In the genomic region with DNA sequence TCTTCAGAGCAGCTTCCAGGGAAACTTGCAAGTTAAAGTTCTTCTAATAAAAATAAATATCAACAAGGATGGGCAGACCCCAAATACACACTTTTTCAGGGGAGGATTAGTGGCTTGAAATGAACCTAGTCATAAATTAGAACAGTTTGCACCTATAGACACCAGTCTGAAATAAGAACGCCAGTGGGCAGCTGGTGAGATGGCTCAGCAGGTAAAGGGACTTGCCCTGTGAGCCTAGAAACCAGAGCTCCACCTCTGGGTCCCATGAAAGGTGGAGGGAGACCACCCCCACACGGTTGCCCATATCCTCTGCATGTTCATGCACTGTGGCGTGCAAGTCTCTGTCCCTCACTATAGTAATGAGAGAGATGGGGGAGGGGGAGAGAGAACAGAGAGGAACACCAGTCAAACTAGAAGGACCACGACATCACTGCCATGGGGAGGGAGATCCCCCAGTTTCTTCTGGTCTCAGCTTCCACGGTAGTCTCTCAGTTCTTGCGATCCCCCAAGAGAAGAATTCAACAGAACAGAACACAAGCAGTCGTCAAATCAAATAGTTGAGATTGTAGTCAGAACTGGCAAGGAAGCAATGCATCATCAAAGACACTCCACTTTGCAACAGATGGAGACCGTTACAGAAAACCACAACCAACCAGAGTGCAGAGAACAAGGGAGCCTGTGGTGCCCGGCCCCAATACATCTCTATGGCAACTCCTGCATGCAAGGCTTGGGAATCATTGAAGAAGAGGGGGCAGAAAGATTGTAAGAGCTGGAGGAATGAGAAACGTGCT, we compare ENCODE assay signal across 17 mouse cellular contexts. TPM values are rescaled to one million over a fixed set of nuclear protein-coding genes. Genes with fewer than 3 reads are reported as not detected.
DNase-seq lines count a peak whose midpoint lies in the region; ATAC-seq and TF ChIP-seq lines count a peak whose summit lies in the region.
"Had no signal": no experiment of that assay in that cellular context is flagged by ENCODE, and none has a peak within 500 bp of the region (broad histone marks: within the 10 kb centered on the region; RNA-seq: fewer than 3 reads in every experiment).

No protein-coding gene starts in this region.

- DNase-seq in gastrocnemius, adult 2 months, result no peak
- no peak for DNase-seq in gastrocnemius, postnatal 10 days
- peak; percentile 59 for DNase-seq in CD4-positive helper T cell, adult 2 months (ENCODE audit: low read depth, low spot score)
- peak; percentile 59 for DNase-seq in brain, adult 2 months (ENCODE audit: low read depth, low spot score)
- peak; percentile 32 to 63 for DNase-seq in thymus, adult 18-20 months
- no peak for DNase-seq in heart, postnatal 14 days
- no peak for DNase-seq in midbrain, embryonic 14.5 days
- DNase-seq in lung, postnatal 10 days, result no peak
- DNase-seq: adrenal gland, postnatal 10 days; heart, adult 2 months; heart, postnatal 36 days; kidney, postnatal 36 days had no signal

- H3K27me3 ChIP-seq in midbrain, embryonic 14.5 days (ENCODE audit: control insufficient read depth, insufficient read depth, low read length), result 0 out of 2 replicates have a peak, but pooled peaks cover 4% of the 10 kb centered on the region
- H3K27me3 ChIP-seq: midbrain, embryonic 12.5 days had no signal

- no peak overlapping the region for H3K4me2 ChIP-seq in midbrain, embryonic 14.5 days (ENCODE audit: low read length)
- H3K4me2 ChIP-seq: midbrain, embryonic 12.5 days had no signal

- WGBS in midbrain, embryonic 14.5 days, result 83% methylated on average over 10 of the region's 10 CpGs

- H3K4me3 ChIP-seq in gastrocnemius, adult 2 months, result no peak overlapping the region
- H3K4me3 ChIP-seq in midbrain, embryonic 14.5 days (replicated peaks; ENCODE audit: low read depth, low read length), result no peak overlapping the region
- H3K4me3 ChIP-seq: erythroblast, embryonic 14.5 days; heart, adult 2 months; limb, embryonic 10.5 days; midbrain, embryonic 12.5 days had no signal

- no peaks in the 10 kb centered on the region for H3K9me3 ChIP-seq in midbrain, embryonic 14.5 days (ENCODE audit: control insufficient read depth, low read length)
- H3K9me3 ChIP-seq: limb, embryonic 10.5 days; midbrain, embryonic 12.5 days had no signal

- H3K9ac ChIP-seq in midbrain, embryonic 14.5 days (replicated peaks; ENCODE audit: low read length), result no peak overlapping the region
- H3K9ac ChIP-seq: liver, embryonic 14.5 days; midbrain, embryonic 12.5 days had no signal

- H3K27ac ChIP-seq in gastrocnemius, adult 2 months, result peak overlapping the region; percentile 21; the same call in 1 of the 2 replicates
- H3K27ac ChIP-seq in midbrain, embryonic 14.5 days (replicated peaks; ENCODE audit: low read depth, low read length), result no peak overlapping the region
- H3K27ac ChIP-seq: heart, adult 2 months; limb, embryonic 10.5 days; liver, embryonic 14.5 days; midbrain, embryonic 12.5 days had no signal

- H3K4me1 ChIP-seq in midbrain, embryonic 14.5 days (ENCODE audit: control insufficient read depth, insufficient read depth, low read length), result no peaks in the 10 kb centered on the region

- ATAC-seq in midbrain, embryonic 14.5 days (ENCODE audit: low FRiP score, low TSS enrichment), result no peak
- ATAC-seq: intestine, embryonic 16.5 days had no signal

- TF ChIP-seq CTCF in gastrocnemius, adult 2 months (IDR thresholded peaks at IDR 0.05), result no peak

- H3K36me3 ChIP-seq in midbrain, embryonic 14.5 days (ENCODE audit: control insufficient read depth, insufficient read depth, low read length), result no peaks in the 10 kb centered on the region
- H3K36me3 ChIP-seq: limb, embryonic 10.5 days; midbrain, embryonic 12.5 days had no signal

- intact Hi-C loops in gastrocnemius, adult 2 months (cut with DNase I), result no loop called here
- intact Hi-C loops in heart, postnatal 14 days (cut with DNase I), result no loop called here

RNA-seq across cellular contexts. Expression of a gene that starts 22.5 kb away (rescaled TPM):
- total RNA-seq in gastrocnemius, adult 2 months (2021), result 1 to 10 TPM; 2.2 to 2.9 TPM
- 1 to 10 TPM; 9.3 to 10.0 TPM for total RNA-seq in gastrocnemius, postnatal 10 days (2021)
- 1 to 10 TPM; 5.1 to 5.3 TPM for total RNA-seq in heart, postnatal 14 days (2021)
- polyA plus RNA-seq in midbrain, embryonic 14.5 days (2014; fragmentation: Nextera tagmentation; extraction: Ambion mirVana), result 3.9 and 5.4 TPM in 2 replicates
- polyA plus RNA-seq: erythroblast, embryonic 14.5 days had no signal

RNA-seq across cellular contexts. Expression of a gene that starts 58.8 kb away (rescaled TPM):
- total RNA-seq in gastrocnemius, adult 2 months (2021), result 10 to 100 TPM; 49.2 to 49.8 TPM
- 10 to 100 TPM; 34.1 to 36.4 TPM for total RNA-seq in gastrocnemius, postnatal 10 days (2021)
- 10 to 100 TPM; 52.3 to 52.5 TPM for total RNA-seq in heart, postnatal 14 days (2021)
- 49.0 and 57.3 TPM in 2 replicates for polyA plus RNA-seq in midbrain, embryonic 14.5 days (2014; fragmentation: Nextera tagmentation; extraction: Ambion mirVana)

Comparison
In these comparisons a context has a peak if more than half of its experiments do, and no peak if none do; other contexts are left out.
1. DNase-seq: peak in CD4-positive helper T cell, adult 2 months (single experiment), brain, adult 2 months (single experiment) and thymus, adult 18-20 months (2 of 2); none in gastrocnemius, adult 2 months (single experiment), gastrocnemius, postnatal 10 days (single experiment), heart, postnatal 14 days (0 of 2), midbrain, embryonic 14.5 days (single experiment) and lung, postnatal 10 days (single experiment).